Comparison of ENCODE assay signal across 7 mouse cellular contexts in the genomic region with DNA sequence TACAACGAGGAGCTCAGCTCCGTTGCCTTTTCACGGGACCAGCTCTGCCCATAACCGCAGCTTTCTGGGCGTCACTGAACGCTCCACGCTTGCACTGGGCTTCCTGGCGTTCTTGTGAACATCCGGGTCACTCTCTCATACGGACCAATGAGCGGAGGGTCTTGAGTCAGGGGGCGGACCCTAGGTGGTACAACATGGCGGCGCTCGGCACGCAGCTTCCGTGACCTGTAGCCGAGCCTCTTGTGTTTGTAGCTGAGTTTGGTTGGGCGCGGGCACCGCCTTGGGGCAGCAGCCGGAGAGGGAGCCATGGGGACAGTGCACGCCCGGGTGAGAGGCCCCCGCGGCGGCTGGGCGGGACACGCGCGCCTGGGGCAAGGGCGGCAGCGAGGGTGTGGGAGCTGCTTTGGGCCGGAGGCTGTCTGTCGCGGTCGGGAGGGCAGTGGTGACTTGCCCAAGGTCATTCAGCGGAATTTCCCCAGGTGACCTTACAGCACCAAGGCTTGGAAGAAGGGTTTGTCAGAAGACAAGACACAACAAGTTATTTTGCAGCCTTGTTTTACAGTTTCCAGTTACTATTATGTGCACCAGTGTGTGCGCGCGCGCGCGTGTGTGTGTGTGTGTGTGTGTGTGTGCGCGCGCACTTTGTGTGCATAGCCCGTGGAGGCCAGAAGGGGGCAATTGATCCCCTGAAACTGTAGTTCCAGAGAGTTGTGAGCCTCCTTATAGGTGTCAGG. TPM values are rescaled to one million over a fixed set of nuclear protein-coding genes. Genes with fewer than 3 reads are reported as not detected.
DNase-seq lines count a peak whose midpoint lies in the region; ATAC-seq lines count a peak whose summit lies in the region.

A gene (plus strand): TSS at position 184 of the 734 bp plus-strand sequence.

- peak within 1 kb of the TSS; percentile 98 for H3K4me3 ChIP-seq in intestine, embryonic 15.5 days (replicated peaks)
- peak within 1 kb of the TSS; percentile 95 for H3K4me3 ChIP-seq in midbrain, embryonic 10.5 days

- WGBS in intestine, embryonic 15.5 days: 2% methylated on average over 48 of the region's 48 CpGs
- WGBS in midbrain, embryonic 10.5 days: 4% methylated on average over 48 of the region's 48 CpGs

- no peaks in the 10 kb centered on the region for H3K27me3 ChIP-seq in intestine, embryonic 15.5 days (replicated peaks)
- H3K27me3 ChIP-seq in midbrain, embryonic 10.5 days (ENCODE audit: low read depth, poor library complexity, severe bottlenecking): no peaks in the 10 kb centered on the region

- DNase-seq in adrenal gland, adult 2 months: peak; percentile 94
- peak; percentile 90 for DNase-seq in embryo, embryonic 11.5 days (ENCODE audit: low read depth, low spot score)
- peak; percentile 84 for DNase-seq in gastrocnemius, postnatal 36 days
- DNase-seq in left cerebral cortex, postnatal 25 days (ENCODE audit: low spot score in 2 of 2): peak; percentile 93 to 98
- DNase-seq in midbrain, embryonic 10.5 days (ENCODE audit: low spot score): peak; percentile 93
- peak; percentile 83 for DNase-seq in right cerebral cortex, postnatal 4 days

- peak; percentile 99 for ATAC-seq in intestine, embryonic 15.5 days

- H3K27ac ChIP-seq in intestine, embryonic 15.5 days: peak within 1 kb of the TSS; percentile 96
- H3K27ac ChIP-seq in midbrain, embryonic 10.5 days (replicated peaks): peak within 1 kb of the TSS; percentile 96

- peaks cover 7% of the 10 kb centered on the region; the same call in 1 of the 2 replicates for H3K4me1 ChIP-seq in intestine, embryonic 15.5 days (replicated peaks)
- H3K4me1 ChIP-seq in midbrain, embryonic 10.5 days: peaks cover 19% of the 10 kb centered on the region

- H3K36me3 ChIP-seq in intestine, embryonic 15.5 days: peaks cover 9% of the 10 kb centered on the region; the same call in 1 of the 2 replicates
- peaks cover 24% of the 10 kb centered on the region for H3K36me3 ChIP-seq in midbrain, embryonic 10.5 days

- intact Hi-C loops in gastrocnemius, postnatal 36 days (cut with DNase I): no loop called here
- intact Hi-C loops in left cerebral cortex, postnatal 25 days (cut with DNase I): no loop called here

- peak within 1 kb of the TSS; percentile 76 for H3K4me2 ChIP-seq in intestine, embryonic 15.5 days (replicated peaks)

- H3K9ac ChIP-seq in intestine, embryonic 15.5 days: peak within 1 kb of the TSS; percentile 91

- H3K9me3 ChIP-seq in intestine, embryonic 15.5 days: no peaks in the 10 kb centered on the region
- H3K9me3 ChIP-seq in midbrain, embryonic 10.5 days (replicated peaks): no peaks in the 10 kb centered on the region

RNA-seq across cellular contexts. Expression of the gene that starts here (rescaled TPM):
- total RNA-seq in adrenal gland, adult 2 months (2021): 100 to 1,000 TPM; 115 to 159 TPM
- 11.3 and 15.8 TPM in 2 replicates for polyA plus RNA-seq in adrenal gland, adult 2 months (2012; rRNA removed)
- total RNA-seq in gastrocnemius, postnatal 36 days (2021): 100 to 1,000 TPM; 169 to 174 TPM
- 148 and 151 TPM in 2 replicates for polyA plus RNA-seq in intestine, embryonic 15.5 days (2015; fragmentation: Nextera tagmentation; extraction: Ambion mirVana)
- total RNA-seq in left cerebral cortex, postnatal 25 days (2021): 100 to 1,000 TPM; 100 to 102 TPM
- polyA plus RNA-seq in midbrain, embryonic 10.5 days (2016; fragmentation: Nextera tagmentation; extraction: Ambion mirVana): 108 and 110 TPM in 2 replicates

Comparison
In these comparisons a context has a peak if more than half of its experiments do, and no peak if none do; other contexts are left out.
1. Peak in every context shown above with its lines: DNase-seq, ATAC-seq, H3K4me3 ChIP-seq and H3K27ac ChIP-seq.